26 mouse cellular contexts compared by ENCODE assay signal in the genomic region with DNA sequence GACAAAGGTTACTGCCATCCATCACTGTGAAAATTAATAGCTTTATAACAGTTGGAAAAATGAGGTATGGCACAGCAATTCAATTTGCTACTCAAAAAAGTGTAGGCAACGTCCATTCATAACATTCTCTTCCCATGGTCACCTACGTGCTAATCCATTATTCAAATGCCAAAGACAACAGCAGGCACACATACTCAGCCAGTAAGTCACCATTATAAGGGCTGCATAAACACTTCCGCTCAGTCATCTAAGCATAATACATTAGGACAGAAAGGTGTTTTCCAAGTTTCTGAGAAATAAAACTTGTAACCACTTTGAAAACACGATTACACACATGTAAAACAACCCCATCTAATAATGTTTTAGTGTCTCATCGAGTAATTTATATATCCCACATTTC. TPM values are rescaled to one million over a fixed set of nuclear protein-coding genes. Genes with fewer than 3 reads are reported as not detected.
DNase-seq lines count a peak whose midpoint lies in the region; ATAC-seq and TF ChIP-seq lines count a peak whose summit lies in the region.
"Had no signal": no experiment of that assay in that cellular context is flagged by ENCODE, and none has a peak within 500 bp of the region (broad histone marks: within the 10 kb centered on the region; RNA-seq: fewer than 3 reads in every experiment).

No protein-coding gene starts in this region.

- H3K36me3 ChIP-seq in liver, postnatal 0 days (replicated peaks; ENCODE audit: insufficient read depth, low read length), result no peaks in the 10 kb centered on the region
- H3K36me3 ChIP-seq: embryonic facial prominence, embryonic 10.5 days; embryonic facial prominence, embryonic 12.5 days; forebrain, embryonic 10.5 days; forebrain, embryonic 12.5 days; G1E had no signal

- no peak for TF ChIP-seq EP300 in liver, postnatal 0 days (IDR thresholded peaks at IDR 0.05; ENCODE audit: low read depth)

- H3K27me3 ChIP-seq in Patski, result no peaks in the 10 kb centered on the region
- no peaks in the 10 kb centered on the region for H3K27me3 ChIP-seq in liver, postnatal 0 days (ENCODE audit: insufficient read depth, low read length)
- H3K27me3 ChIP-seq: CH12.LX; embryonic facial prominence, embryonic 12.5 days; forebrain, embryonic 12.5 days had no signal

- CTCF ChIA-PET in Patski (lab: Charles Lee), result no interaction called here

- ATAC-seq in Patski, result peak; percentile 65
- ATAC-seq in liver, postnatal 0 days, result no peak
- ATAC-seq: CD4-positive, CD25-positive, alpha-beta regulatory T cell, adult 4 months; forebrain, embryonic 14.5 days; forebrain, embryonic 16.5 days had no signal

- H3K9ac ChIP-seq in liver, postnatal 0 days (replicated peaks), result no peak overlapping the region
- H3K9ac ChIP-seq: embryonic facial prominence, embryonic 12.5 days; forebrain, embryonic 12.5 days had no signal

- in situ Hi-C loops in Patski (cut with MboI; ENCODE audit: low pct_unique_long_range_greater_than_20kb), result no loop called here

- TF ChIP-seq POLR2A in embryonic fibroblast, embryonic 13.5 days (IDR thresholded peaks at IDR 0.05; ENCODE audit: low read depth, low read length), result no peak

- H3K4me2 ChIP-seq in liver, postnatal 0 days (ENCODE audit: low read depth, low read length), result no peak overlapping the region
- H3K4me2 ChIP-seq: embryonic facial prominence, embryonic 12.5 days; forebrain, embryonic 12.5 days had no signal

- no peak for TF ChIP-seq CTCF in Patski (IDR thresholded peaks at IDR 0.05)
- TF ChIP-seq CTCF in embryonic fibroblast, embryonic 13.5 days (IDR thresholded peaks at IDR 0.05; ENCODE audit: borderline replicate concordance, insufficient read depth, low read length), result no peak
- no peak for TF ChIP-seq CTCF in liver, postnatal 0 days (IDR thresholded peaks at IDR 0.05; ENCODE audit: low read depth)

- peak overlapping the region; percentile 19; the same call in 1 of the 2 replicates for H3K27ac ChIP-seq in embryonic fibroblast, embryonic 13.5 days (ENCODE audit: insufficient read depth, low read length)
- H3K27ac ChIP-seq in liver, postnatal 0 days (ENCODE audit: low read depth), result no peak overlapping the region
- H3K27ac ChIP-seq: embryonic facial prominence, embryonic 10.5 days; embryonic facial prominence, embryonic 12.5 days; forebrain, embryonic 10.5 days; forebrain, embryonic 12.5 days had no signal

- no peak overlapping the region for H3K4me3 ChIP-seq in embryonic fibroblast, embryonic 13.5 days (ENCODE audit: insufficient read depth, low read length)
- no peak overlapping the region for H3K4me3 ChIP-seq in liver, postnatal 0 days (ENCODE audit: low read depth, low read length)
- H3K4me3 ChIP-seq: embryonic facial prominence, embryonic 10.5 days; embryonic facial prominence, embryonic 12.5 days; erythroblast, embryonic 14.5 days; forebrain, embryonic 10.5 days; forebrain, embryonic 12.5 days had no signal

- no peaks in the 10 kb centered on the region for H3K9me3 ChIP-seq in liver, postnatal 0 days (ENCODE audit: low read length)
- H3K9me3 ChIP-seq: embryonic facial prominence, embryonic 10.5 days; embryonic facial prominence, embryonic 12.5 days; forebrain, embryonic 10.5 days; forebrain, embryonic 12.5 days; G1E had no signal

- peaks cover 2% of the 10 kb centered on the region; the same call in 1 of the 2 replicates for H3K4me1 ChIP-seq in embryonic fibroblast, embryonic 13.5 days (ENCODE audit: control insufficient read depth, insufficient read depth, low read length)
- no peaks in the 10 kb centered on the region for H3K4me1 ChIP-seq in liver, postnatal 0 days (ENCODE audit: insufficient read depth)
- H3K4me1 ChIP-seq: embryonic facial prominence, embryonic 10.5 days; embryonic facial prominence, embryonic 12.5 days had no signal

- WGBS in liver, postnatal 0 days (ENCODE audit: insufficient replicate concordance), result 73% methylated on average over 5 of the region's 5 CpGs

- POLR2A ChIA-PET in Patski (lab: Charles Lee), result no interaction called here

- DNase-seq in Muller cell, postnatal 12 days (ENCODE audit: inconsistent ontology term), result peak; percentile 77
- DNase-seq in Patski (ENCODE audit: low read depth, low spot score), result peak; percentile 34
- no peak for DNase-seq in retina, embryonic 14.5 days (ENCODE audit: low spot score)
- DNase-seq in urinary bladder, adult 2 months (ENCODE audit: low spot score), result no peak
- DNase-seq in liver, postnatal 0 days, result no peak
- DNase-seq in kidney, postnatal 10 days, result no peak
- DNase-seq: adrenal gland, adult 2 months; adrenal gland, postnatal 10 days; adrenal gland, postnatal 25 days; B cell, adult 2 months; cerebellum, adult 11-12 months; cerebellum, adult 2 months; cerebellum, adult 9-10 months; cerebellum, postnatal 10 days; cerebellum, postnatal 25 days had no signal

RNA-seq across cellular contexts. Expression of a gene that starts 44.1 kb away (rescaled TPM):
- 16.6 TPM for polyA plus RNA-seq in Patski (2021)
- 20.1 and 22.6 TPM in 2 replicates for polyA plus RNA-seq in embryonic fibroblast, embryonic 13.5 days (2011; ENCODE audit: insufficient read length, low read depth, missing spikeins)
- 6.1 and 8.6 TPM in 2 replicates for polyA plus RNA-seq in urinary bladder, adult 2 months (2012; rRNA removed)
- polyA plus RNA-seq in liver, postnatal 0 days (2015; fragmentation: Nextera tagmentation; extraction: Ambion mirVana), result 10.7 and 12.5 TPM in 2 replicates
- polyA plus RNA-seq: CD4-positive, CD25-positive, alpha-beta regulatory T cell, adult 4 months; erythroblast, embryonic 14.5 days had no signal

Comparison
In these comparisons a context has a peak if more than half of its experiments do, and no peak if none do; other contexts are left out.
1. DNase-seq: peak in Muller cell, postnatal 12 days (single experiment) and Patski (single experiment); none in retina, embryonic 14.5 days (single experiment), urinary bladder, adult 2 months (single experiment), liver, postnatal 0 days (single experiment) and kidney, postnatal 10 days (single experiment).